Mouse (Mus musculus) kidney, adult 2 months (tissue): ENCODE measurements around the gene Mob3b. TPM values are rescaled to one million over a fixed set of nuclear protein-coding genes. Genes with fewer than 3 reads are reported as not detected.
A peak's percentile ranks its signal among the peaks of the same experiment; 100 is the strongest.

Experiments used
- DNase-seq: peaks from one replicate; pipeline ENCODE4 v3.0.0; 2021
- H3K27ac ChIP-seq: fragments of 200-500 bp; 2 replicates; pipeline ENCODE4 v1.5.1; 2012; ENCODE audit warnings: low read depth, low read length, control low read depth, inconsistent platforms; ENCODE audit not compliant: insufficient read depth
- H3K27me3 ChIP-seq: fragments of 200-500 bp; replicated peaks from 2 replicates; pipeline ENCODE4 v1.6.1; 2012; ENCODE audit warnings: mild to moderate bottlenecking, moderate library complexity, low read length, inconsistent platforms; ENCODE audit not compliant: control insufficient read depth, insufficient read depth
- H3K36me3 ChIP-seq: fragments of 200-500 bp; 2 replicates; pipeline ENCODE4 v1.6.1; 2012; ENCODE audit warnings: mild to moderate bottlenecking, moderate library complexity, low read length, inconsistent platforms; ENCODE audit not compliant: control insufficient read depth, insufficient read depth
- H3K4me1 ChIP-seq: fragments of 200-500 bp; 2 replicates; pipeline ENCODE4 v1.6.1; 2011; ENCODE audit warnings: low read length; ENCODE audit not compliant: control insufficient read depth, insufficient read depth
- H3K4me3 ChIP-seq: fragments of 200-500 bp; 2 replicates; pipeline ENCODE4 v1.5.1; 2011; ENCODE audit warnings: mild to moderate bottlenecking, low read depth, low read length, control low read depth; ENCODE audit not compliant: insufficient read depth
- CTCF ChIP-seq: fragments of 200-500 bp; conservative IDR thresholded peaks from 2 replicates; pipeline ENCODE4 v1.5.1; 2011; ENCODE audit warnings: low read depth, mild to moderate bottlenecking, control low read depth, low read length, moderate library complexity, mixed read lengths; ENCODE audit not compliant: insufficient read depth, insufficient read length
- POLR2A ChIP-seq: fragments of 200-500 bp; IDR thresholded peaks from one replicate; pipeline ENCODE4 v1.6.1; 2011; ENCODE audit warnings: low read depth, low read length, control low read depth
- WGBS: fragments of 180-500 bp; shearing (Covaris S2); methylation state at CpG from one replicate; pipeline ENCODE4 v1.1.7; 2018; 5-methylcytosine and 5-hydroxymethylcytosine counted together
- polyA plus RNA-seq: library from polyadenylated mRNA; depleted of rRNA; stranded (reverse); fragments of >200 nt; gene quantifications from 2 replicates; pipeline ENCODE4 v1.2.3, GENCODE M21; 2012

The Mob3b gene
- polyA plus RNA-seq, 1 experiment, result 11.8 TPM

GRCm38 (mm10) chr4:34980461-34981039 lies 176.7 kb downstream of the Mob3b start:
- no peak overlapping the region for H3K4me3 ChIP-seq
- WGBS, result 72% methylated on average over 8 of the region's 8 CpGs
- no peak overlapping the region for H3K27ac ChIP-seq
- no peak for DNase-seq
- H3K4me1 ChIP-seq, result peaks cover 6% of the 10 kb centered on the region
- H3K27me3 ChIP-seq, result no peaks in the 10 kb centered on the region
- TF ChIP-seq POLR2A, result no peak
- TF ChIP-seq CTCF, result no peak
- no peaks in the 10 kb centered on the region for H3K36me3 ChIP-seq

GRCm38 (mm10) chr4:34976916-34977702 lies 180.2 kb downstream of the Mob3b start:
- H3K27me3 ChIP-seq, result no peaks in the 10 kb centered on the region
- no peaks in the 10 kb centered on the region for H3K36me3 ChIP-seq
- TF ChIP-seq CTCF, result no peak
- no peak for TF ChIP-seq POLR2A
- 74% methylated on average over 4 of the region's 4 CpGs for WGBS
- peaks cover 6% of the 10 kb centered on the region for H3K4me1 ChIP-seq
- H3K27ac ChIP-seq, result no peak overlapping the region
- peak; percentile 36 for DNase-seq
- no peak overlapping the region for H3K4me3 ChIP-seq

- DNase-seq, result peak; percentile 36
- no peaks in the 10 kb centered on the region for H3K27me3 ChIP-seq
- 73% methylated on average over 13 of the region's 13 CpGs for WGBS
- TF ChIP-seq POLR2A, result no peak
- no peak for TF ChIP-seq CTCF
- H3K27ac ChIP-seq, result no peak overlapping the region
- no peaks in the 10 kb centered on the region for H3K36me3 ChIP-seq
- peaks cover 6% of the 10 kb centered on the region for H3K4me1 ChIP-seq
- no peak overlapping the region for H3K4me3 ChIP-seq
Observed at GRCm38 (mm10) chr4:34976331-34976778, 180.9 kb downstream of the Mob3b start.

- H3K36me3 ChIP-seq, result no peaks in the 10 kb centered on the region
- TF ChIP-seq POLR2A, result no peak
- no peak for TF ChIP-seq CTCF
- H3K27ac ChIP-seq, result no peak overlapping the region
- no peaks in the 10 kb centered on the region for H3K27me3 ChIP-seq
- no peak for DNase-seq
- 0 out of 2 replicates have a peak, but pooled peaks cover 3% of the 10 kb centered on the region for H3K4me1 ChIP-seq
- 82% methylated on average over 5 of the region's 5 CpGs for WGBS
- no peak overlapping the region for H3K4me3 ChIP-seq
Observed at GRCm38 (mm10) chr4:34974795-34975194, 182.5 kb downstream of the Mob3b start.

- no peaks in the 10 kb centered on the region for H3K36me3 ChIP-seq
- DNase-seq, result no peak
- H3K27ac ChIP-seq, result no peak overlapping the region
- 84% methylated on average over 6 of the region's 6 CpGs for WGBS
- no peak for TF ChIP-seq CTCF
- TF ChIP-seq POLR2A, result no peak
- H3K27me3 ChIP-seq, result no peaks in the 10 kb centered on the region
- H3K4me3 ChIP-seq, result no peak overlapping the region
- peaks cover 4% of the 10 kb centered on the region; the same call in 1 of the 2 replicates for H3K4me1 ChIP-seq
Observed at GRCm38 (mm10) chr4:34967541-34967940, 189.7 kb downstream of the Mob3b start.

DNA sequence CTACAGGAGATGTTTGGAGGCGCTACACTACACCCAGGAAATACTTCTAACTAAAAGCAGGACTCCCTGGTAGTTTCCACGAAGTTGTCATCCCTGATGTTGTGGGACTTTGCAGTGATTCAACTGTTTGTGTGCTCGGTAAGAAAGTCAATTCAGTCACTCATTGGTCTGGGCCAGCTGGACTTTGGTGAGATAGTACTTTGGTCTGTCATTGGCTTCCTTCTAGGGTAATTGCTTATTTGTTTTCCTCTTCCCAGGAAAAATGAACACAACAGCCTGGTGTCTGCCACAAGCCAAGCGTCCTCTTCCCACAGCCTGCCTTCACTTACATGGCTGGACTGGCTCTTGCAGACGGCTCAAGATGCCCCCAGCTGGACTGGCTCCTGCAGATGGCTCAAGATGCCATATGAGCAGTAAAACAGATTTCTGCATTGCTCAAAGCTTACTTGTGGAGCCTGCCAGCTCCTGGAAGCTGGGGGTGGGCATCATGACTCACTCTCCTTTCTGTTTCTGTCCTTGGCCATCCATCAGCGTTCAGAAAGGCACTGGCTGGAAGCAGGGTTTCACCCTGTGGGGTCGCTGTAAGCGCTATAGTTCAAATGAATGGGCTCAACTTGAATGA lies 190.8 kb downstream of the Mob3b start:
- Histone ChIP-seq H3K4me1 (peaks cover 4% of the 10 kb centered on the region; the same call in 1 of the 2 replicates), H3K27me3 (no peaks in the 10 kb centered on the region), H3K36me3 (no peaks in the 10 kb centered on the region), H3K4me3 (no peak overlapping the region), H3K27ac (no peak overlapping the region)
- TF ChIP-seq CTCF, result no peak
- no peak for TF ChIP-seq POLR2A
- 70% methylated on average over 8 of the region's 8 CpGs for WGBS
- peak; percentile 56 for DNase-seq

- no peak overlapping the region for H3K4me3 ChIP-seq
- no peaks in the 10 kb centered on the region for H3K27me3 ChIP-seq
- 49% methylated on average over 10 of the region's 10 CpGs for WGBS
- H3K36me3 ChIP-seq, result no peaks in the 10 kb centered on the region
- no peak for TF ChIP-seq CTCF
- TF ChIP-seq POLR2A, result no peak
- H3K27ac ChIP-seq, result no peak overlapping the region
- DNase-seq, result no peak
- peaks cover 4% of the 10 kb centered on the region; the same call in 1 of the 2 replicates for H3K4me1 ChIP-seq
Observed at GRCm38 (mm10) chr4:34964906-34965305, 192.4 kb downstream of the Mob3b start.
